Mouse (Mus musculus) ZHBTc4 (cell line): ENCODE measurements around the gene 4930544D05Rik.
A peak's percentile ranks its signal among the peaks of the same experiment; 100 is the strongest.

Experiments
- DNase-seq: peaks from one replicate; pipeline ENCODE4 v3.0.0-alpha.2; 2011; ENCODE audit warnings: low read depth, low spot score

The 4930544D05Rik gene

GRCm38 (mm10) chr11:70641241-70641640 is 25.6 kb downstream of the 4930544D05Rik start:
- no peak for DNase-seq

GRCm38 (mm10) chr11:70643051-70643450 is 27.4 kb downstream of the 4930544D05Rik start:
- DNase-seq, result no peak

DNA sequence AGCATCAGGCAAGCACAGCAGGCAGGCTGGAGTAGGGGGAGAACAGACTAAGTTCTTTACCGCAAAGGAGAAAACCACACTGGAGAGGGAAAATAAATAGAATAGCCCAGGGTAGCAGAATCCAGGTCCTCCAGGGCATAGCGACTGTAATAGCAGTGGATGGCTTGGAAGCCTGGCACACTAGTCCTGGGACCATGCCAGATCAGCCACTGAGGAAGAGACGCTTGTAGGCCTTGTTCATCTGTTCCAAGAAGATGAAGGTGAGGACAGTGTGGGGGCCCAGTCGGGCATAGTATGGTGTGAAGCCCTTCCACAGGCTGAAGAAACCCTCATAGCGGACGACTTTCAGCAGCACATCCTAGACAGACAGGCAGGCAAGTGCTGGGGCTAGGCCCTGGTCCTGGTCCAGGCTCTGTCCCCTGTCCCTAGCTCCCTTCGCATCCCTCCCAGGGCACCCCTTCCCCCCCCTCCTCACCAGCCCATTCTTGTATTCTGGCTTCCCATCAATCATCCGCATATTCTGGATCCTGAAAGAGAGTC is 29.0 kb downstream of the 4930544D05Rik start:
- DNase-seq, result no peak

GRCm38 (mm10) chr11:70645461-70646258 is 30.0 kb downstream of the 4930544D05Rik start:
- DNase-seq, result no peak

DNA sequence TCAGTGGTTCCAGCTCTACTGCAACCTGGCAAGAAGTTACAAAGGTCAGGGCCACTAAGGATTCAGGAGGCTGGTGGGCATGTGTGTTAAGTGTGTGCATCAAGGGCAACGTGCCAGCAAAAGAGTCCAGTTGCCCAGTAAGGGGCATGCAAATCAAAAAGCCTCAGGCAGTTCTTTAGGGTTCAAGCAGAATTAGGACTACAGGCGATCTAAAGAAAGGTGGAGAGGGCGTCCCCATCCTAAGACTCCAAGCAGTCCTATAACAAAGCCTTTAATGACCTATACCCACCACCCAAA is 30.6 kb downstream of the 4930544D05Rik start:
- no peak for DNase-seq

DNA sequence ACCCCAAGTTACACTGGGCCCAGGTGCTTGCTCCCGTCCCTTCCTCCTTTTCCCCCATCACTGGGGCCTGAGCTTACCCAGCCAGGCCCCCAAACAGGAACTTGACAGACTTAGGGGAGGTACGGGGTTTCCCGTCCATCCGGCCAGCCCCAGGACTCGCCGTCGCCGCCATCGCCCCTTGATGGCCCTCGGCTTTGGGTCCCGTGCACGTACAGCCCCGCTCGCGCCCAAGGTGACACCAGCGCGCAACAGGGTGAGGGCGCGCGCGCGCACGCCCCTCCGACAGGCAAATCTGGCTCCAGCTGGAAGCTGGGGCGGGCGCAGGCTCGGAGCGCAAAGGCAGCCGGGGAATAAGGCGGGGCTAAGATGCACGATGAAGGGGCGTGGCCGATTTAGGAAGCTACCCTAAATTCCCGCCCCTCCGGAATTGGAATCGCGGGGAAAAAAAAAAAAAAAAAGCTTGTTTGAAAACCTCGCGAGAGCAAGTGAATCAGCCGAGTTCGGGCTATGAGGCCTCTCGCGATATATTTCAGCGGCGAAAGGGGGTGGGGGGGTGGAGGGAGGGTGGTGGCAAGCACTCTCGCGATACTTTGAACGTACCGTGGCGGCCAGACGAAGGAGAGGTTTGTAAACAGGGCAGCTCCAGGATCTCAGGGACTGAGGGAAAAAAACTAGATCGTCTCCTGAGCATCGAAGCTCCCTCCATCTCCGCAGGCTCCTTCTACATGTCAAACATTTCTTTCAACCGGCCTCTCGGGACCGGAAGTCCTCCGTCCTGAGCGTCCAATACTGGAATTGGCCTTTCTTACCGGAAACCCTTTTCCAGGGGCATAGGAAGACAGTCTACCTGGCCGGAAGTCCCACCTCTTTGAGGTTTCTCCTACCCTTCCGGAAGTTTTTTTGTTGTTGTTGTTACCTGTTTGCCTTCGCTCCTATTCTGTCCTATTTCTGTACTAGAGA is 31.3 kb downstream of the 4930544D05Rik start, which contains the start of the genes Rnf167 and Slc25a11:
TSS of gene Rnf167 (plus strand) at position 545 of the 960 bp plus-strand sequence.
TSS of gene Slc25a11 (minus strand) at position 789 of the 960 bp plus-strand sequence.
- peak; percentile 100 for DNase-seq

DNA sequence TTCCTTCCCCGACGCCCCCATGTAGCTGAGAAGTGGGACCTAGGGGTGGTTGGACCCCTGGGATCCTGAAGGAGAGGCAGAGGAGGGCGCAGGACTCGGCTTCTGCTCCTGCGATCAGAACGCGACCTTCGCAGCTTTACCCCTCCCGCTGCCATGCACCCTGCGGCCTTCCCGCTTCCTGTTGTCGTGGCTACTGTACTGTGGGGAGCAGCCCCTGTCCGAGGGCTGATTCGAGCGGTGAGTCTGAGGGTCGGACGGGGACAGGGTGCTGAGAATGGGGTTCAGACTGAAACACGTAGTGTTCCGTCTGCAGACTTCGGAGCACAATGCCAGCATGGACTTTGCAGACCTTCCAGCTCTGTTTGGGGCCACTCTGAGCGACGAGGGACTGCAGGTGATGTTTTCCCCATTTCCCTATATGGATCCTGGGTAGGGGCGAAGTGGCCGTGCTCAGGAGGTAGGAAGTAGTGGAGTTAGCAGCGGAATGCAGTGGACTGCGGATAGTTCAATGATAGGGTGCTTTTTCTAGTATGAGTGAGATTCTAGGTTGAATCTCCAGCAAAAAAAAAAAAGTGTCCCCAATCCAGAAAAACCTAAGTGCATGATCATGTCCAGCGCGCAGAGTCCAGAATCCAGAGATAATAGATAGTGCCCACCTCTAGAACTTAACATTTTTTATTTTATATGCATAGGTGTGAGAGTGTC is 32.2 kb downstream of the 4930544D05Rik start:
- no peak for DNase-seq

DNA sequence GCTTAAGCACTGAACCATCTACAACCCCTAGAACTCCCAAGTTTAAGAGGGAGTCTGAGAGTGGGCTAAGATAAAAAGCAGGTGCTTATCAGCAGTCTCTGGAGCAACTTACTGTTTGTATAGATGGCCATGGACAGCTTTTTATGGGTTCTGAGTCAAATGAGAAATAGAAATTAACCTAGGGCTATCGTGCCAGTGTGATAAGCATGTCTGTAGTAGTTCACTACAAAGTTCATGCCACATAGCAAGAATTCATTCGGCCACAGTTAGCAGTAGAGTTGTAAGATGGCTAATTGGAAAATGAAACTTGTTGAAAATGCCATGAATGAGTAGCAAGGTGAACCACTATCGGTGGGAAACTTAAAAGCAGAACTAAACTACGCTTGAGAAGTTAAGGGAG is 32.9 kb downstream of the 4930544D05Rik start:
- DNase-seq, result no peak

DNA sequence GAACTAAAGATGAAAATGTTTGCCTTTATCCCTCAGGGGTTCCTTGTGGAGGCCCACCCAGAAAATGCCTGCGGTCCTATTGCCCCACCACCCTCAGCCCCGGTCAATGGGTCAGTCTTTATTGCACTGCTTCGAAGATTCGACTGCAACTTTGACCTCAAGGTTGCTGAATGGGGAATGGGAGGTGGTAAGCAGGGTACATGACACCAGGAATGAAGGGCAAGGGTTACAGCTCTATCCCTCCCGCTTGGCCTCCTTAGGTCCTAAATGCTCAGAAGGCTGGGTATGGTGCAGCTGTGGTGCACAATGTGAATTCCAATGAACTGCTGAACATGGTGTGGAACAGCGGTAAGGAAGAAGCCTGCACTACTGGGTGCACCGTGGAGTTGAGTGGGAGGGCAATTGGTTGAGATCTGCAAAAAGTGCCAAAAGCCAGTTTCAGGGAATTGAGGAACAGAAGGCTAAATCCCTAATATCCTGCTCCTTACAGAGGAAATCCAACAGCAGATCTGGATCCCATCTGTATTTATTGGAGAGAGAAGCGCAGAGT is 33.6 kb downstream of the 4930544D05Rik start:
- no peak for DNase-seq

- no peak for DNase-seq
These were observed 34.9 kb downstream of the 4930544D05Rik start for GRCm38 (mm10) chr11:70650322-70651175.

DNA sequence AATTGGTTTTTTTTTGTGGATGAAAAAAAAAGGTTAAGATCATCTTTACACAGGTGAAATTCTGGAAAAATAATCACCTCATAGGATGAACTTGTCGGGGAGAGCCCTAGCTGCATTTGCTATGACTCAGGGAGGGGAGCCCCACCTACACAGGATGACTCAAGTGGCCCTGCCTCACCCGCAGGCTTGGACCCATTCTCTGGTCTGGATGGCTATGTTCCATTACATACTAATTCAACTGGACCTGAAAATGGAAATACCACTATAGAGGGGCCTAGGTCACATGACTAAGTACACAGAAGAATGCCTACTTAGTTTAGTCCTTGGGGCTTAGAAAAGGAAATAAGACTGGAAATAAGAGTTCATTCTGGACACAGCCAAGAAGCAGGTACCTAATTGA is 35.7 kb downstream of the 4930544D05Rik start:
- DNase-seq, result no peak

DNA sequence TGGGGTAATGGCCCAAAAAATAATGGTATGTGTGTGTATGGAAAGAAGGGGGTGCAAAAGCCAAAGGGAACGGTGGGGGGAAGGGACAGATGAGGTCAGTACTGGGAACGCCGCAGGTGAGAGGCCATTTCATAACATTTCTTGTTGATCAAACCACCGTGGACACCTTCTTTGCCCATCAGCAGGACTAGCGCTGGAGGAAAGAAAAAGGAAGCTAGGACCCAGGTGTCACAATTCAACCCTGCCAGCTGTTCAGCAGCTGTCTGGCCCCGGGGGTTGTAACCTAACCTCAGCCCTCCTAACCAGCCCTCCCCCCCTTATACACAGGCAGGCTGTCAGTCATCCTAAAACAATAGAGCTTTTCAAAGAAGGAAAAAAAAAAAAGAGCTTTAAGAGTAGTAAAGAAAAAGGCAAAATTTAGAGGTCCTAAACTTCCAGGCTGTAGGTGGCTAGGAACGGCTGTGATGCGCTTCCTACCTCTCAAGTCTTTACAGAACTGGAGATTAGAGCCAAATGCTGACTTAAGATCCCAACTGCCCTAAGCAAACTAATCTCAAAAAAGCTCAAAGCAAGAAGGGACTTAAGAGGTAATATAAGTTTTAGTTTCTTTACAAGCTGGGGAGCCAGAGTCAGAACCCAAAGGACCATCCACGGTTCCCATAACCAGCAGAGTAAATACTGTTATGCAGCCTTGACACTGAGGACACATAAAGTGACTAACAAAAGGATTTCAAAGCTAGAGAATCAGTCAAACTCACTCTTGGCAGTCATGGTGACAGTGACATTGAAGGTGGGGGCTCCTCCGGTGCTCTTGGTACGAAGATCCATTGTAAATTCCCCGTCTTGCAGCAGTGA is 36.6 kb downstream of the 4930544D05Rik start:
- DNase-seq, result peak; percentile 40

- DNase-seq, result no peak
These were observed 37.3 kb downstream of the 4930544D05Rik start for GRCm38 (mm10) chr11:70652884-70653344.

DNA sequence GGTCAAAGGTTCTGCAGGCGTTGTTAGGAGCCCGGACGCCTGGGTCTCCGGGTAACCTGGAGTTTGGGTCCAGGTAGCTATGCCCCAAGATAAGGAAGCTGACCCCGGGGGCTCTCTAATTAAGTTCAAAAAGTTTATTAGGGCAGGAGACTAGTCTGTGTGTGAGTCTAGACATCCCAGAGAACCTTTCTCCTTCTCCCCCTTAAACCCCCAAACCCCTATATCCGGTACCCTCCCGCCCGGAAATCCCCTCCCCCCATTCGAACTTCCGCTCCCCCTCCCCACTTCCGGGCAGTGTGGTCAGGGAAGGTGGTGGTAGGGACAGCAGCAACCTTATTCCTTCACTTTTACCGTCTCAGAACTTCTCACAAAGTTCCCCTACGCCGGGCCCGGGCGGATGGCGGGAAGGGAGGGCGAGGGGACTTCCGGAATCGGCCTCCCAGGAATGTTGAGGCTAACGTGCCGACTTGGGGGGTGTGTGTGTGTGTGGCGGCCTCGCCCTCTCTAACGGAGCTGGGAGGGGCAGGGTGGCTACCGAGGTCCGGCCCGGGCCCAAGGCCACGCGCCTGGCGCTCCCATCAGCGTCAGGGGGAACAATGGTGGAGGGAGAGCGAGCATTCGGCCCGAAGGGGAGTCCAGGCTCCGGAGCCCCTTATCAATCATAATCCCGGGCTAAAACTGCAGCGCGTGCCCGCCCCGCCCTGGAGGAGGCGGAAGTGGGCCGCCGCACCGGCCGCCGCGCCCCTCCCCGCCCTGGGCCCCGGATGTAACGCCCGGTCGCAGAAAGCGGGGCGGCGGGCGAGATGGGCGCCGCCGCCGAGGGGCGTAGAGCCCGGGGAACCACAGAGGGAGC is 37.9 kb downstream of the 4930544D05Rik start:
- DNase-seq, result peak; percentile 84

- DNase-seq, result peak; percentile 89
These were observed 38.7 kb downstream of the 4930544D05Rik start, which contains the start of gene Pfn1 for GRCm38 (mm10) chr11:70654198-70654922. Gene Pfn1 (minus strand): TSS chr11:70654644.

DNA sequence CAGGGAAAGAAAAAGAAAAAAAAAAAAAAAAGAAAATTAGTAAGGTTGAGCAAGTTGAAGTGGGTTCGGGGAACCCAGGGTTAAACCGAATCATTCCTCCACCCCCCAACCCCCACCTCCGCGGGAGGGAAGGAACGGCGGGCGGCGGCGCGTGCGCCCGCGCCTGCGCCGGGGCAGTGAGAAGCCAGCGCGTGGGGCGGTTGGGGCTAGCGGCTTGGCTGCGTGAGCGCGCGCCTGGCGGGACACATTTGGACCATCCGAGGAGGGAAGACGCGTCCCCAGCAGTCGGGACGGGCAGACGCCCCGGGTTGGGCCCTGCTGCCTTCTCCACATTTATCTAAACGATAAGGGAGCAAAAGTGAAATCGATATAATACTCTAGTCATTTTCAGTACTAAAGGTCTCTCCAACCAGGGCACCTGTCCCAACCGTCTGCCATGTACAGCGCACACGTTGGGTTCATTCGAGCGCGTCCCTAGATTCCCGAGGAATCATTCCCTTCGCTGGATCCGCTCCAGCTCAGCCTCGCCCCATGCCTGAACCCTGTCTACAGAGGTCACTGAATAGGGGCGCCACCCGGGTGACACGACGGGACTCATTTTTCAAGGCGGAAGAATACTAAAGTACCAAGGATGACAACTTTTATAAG is 39.4 kb downstream of the 4930544D05Rik start:
- peak; percentile 87 for DNase-seq
